Mouse (Mus musculus) stomach, embryonic 14.5 days (tissue): ENCODE results near the gene Ism2. TPM values are rescaled to one million over a fixed set of nuclear protein-coding genes. Genes with fewer than 3 reads are reported as not detected.
"Not testable (repeated sequence)": the region's sequence is repeated elsewhere in the genome, so short reads cannot be mapped to it uniquely, and the experiment has no call there.

Source experiments
- ATAC-seq: fragments of 200-750 bp; cut with Nextera tagmentation; 2 replicates; pipeline ENCODE4 v1.8.0; 2017; ENCODE audit warnings: low read depth, moderate TSS enrichment; ENCODE audit not compliant: insufficient number of reproducible peaks, insufficient read depth, low FRiP score
- H3K27ac ChIP-seq: fragments of 300-500 bp; sonication (generic); 2 replicates; pipeline ENCODE4 v1.5.1; 2014; ENCODE audit warnings: mild to moderate bottlenecking, low read length, moderate library complexity, mixed read lengths
- H3K27me3 ChIP-seq: fragments of 300-500 bp; sonication (generic); 2 replicates; pipeline ENCODE4 v1.6.1; 2014; ENCODE audit warnings: low read length, control low read depth, mixed read lengths; ENCODE audit not compliant: control insufficient read depth, insufficient read depth
- H3K36me3 ChIP-seq: fragments of 300-500 bp; sonication (generic); 2 replicates; pipeline ENCODE4 v1.6.1; 2014; ENCODE audit warnings: mild to moderate bottlenecking, control low read depth, low read length, moderate library complexity, mixed read lengths; ENCODE audit not compliant: control insufficient read depth, insufficient read depth
- H3K4me1 ChIP-seq: fragments of 300-500 bp; sonication (generic); 2 replicates; pipeline ENCODE4 v1.6.1; 2014; ENCODE audit warnings: low read length, control low read depth, mixed read lengths; ENCODE audit not compliant: control insufficient read depth, insufficient read depth
- H3K4me2 ChIP-seq: fragments of 300-500 bp; sonication (generic); replicated peaks from 2 replicates; pipeline ENCODE4 v1.6.1; 2014; ENCODE audit warnings: low read depth, low read length, control low read depth
- H3K4me3 ChIP-seq: fragments of 300-500 bp; sonication (generic); 2 replicates; pipeline ENCODE4 v1.5.1; 2014; ENCODE audit warnings: low read depth, low read length, control low read depth
- H3K9ac ChIP-seq: fragments of 300-500 bp; sonication (generic); replicated peaks from 2 replicates; pipeline ENCODE4 v1.6.1; 2014; ENCODE audit warnings: low read depth, mild to moderate bottlenecking, control low read depth, low read length, moderate library complexity, mixed read lengths
- H3K9me3 ChIP-seq: fragments of 300-500 bp; sonication (generic); 2 replicates; pipeline ENCODE4 v1.6.1; 2016; ENCODE audit warnings: low read depth, low read length, control low read depth; ENCODE audit not compliant: control insufficient read depth
- WGBS: fragments of 180-500 bp; shearing (Covaris S2); extraction: QIAGEN DNeasy Blood & Tissue Kit; methylation state at CpG from one replicate; pipeline ENCODE4 v1.1.7; 2014; 5-methylcytosine and 5-hydroxymethylcytosine counted together
- polyA plus RNA-seq: library from polyadenylated mRNA; unstranded; fragments of >200 nt; fragmentation: Nextera tagmentation; extraction: Ambion mirVana; gene quantifications from 2 replicates; pipeline ENCODE4 v1.2.1, GENCODE M21; 2014

Gene Ism2
- polyA plus RNA-seq, 1 experiment from 2014 or later: 0.29 TPM

GRCm38 (mm10) chr12:87284268-87284667 lies 15.2 kb downstream of the Ism2 start:
- no peak for ATAC-seq
- WGBS: 71% methylated on average over 4 of the region's 4 CpGs
- H3K4me1 ChIP-seq: no peaks in the 10 kb centered on the region
- no peak overlapping the region for H3K9ac ChIP-seq
- no peaks in the 10 kb centered on the region for H3K36me3 ChIP-seq
- H3K9me3 ChIP-seq: no peaks in the 10 kb centered on the region
- no peaks in the 10 kb centered on the region for H3K27me3 ChIP-seq
- H3K27ac ChIP-seq: no peak overlapping the region
- H3K4me3 ChIP-seq: no peak overlapping the region
- no peak overlapping the region for H3K4me2 ChIP-seq

- Histone ChIP-seq H3K27ac (no peak overlapping the region), H3K27me3 (no peaks in the 10 kb centered on the region), H3K9ac (no peak overlapping the region), H3K4me2 (no peak overlapping the region), H3K4me1 (no peaks in the 10 kb centered on the region), H3K9me3 (no peaks in the 10 kb centered on the region), H3K36me3 (no peaks in the 10 kb centered on the region), H3K4me3 (no peak overlapping the region)
- ATAC-seq: no peak
- 72% methylated on average over 7 of the region's 7 CpGs for WGBS
These were observed 15.8 kb downstream of the Ism2 start for GRCm38 (mm10) chr12:87283706-87284105.

- H3K27me3 ChIP-seq: no peaks in the 10 kb centered on the region
- no peaks in the 10 kb centered on the region for H3K36me3 ChIP-seq
- 96% methylated on average over 4 of the region's 4 CpGs for WGBS
- H3K9ac ChIP-seq: no peak overlapping the region
- 0 out of 2 replicates have a peak, but pooled peaks cover 5% of the 10 kb centered on the region for H3K4me1 ChIP-seq
- no peak overlapping the region for H3K27ac ChIP-seq
- ATAC-seq: no peak
- H3K9me3 ChIP-seq: no peaks in the 10 kb centered on the region
- H3K4me2 ChIP-seq: no peak overlapping the region
- H3K4me3 ChIP-seq: no peak overlapping the region
These were observed 16.8 kb downstream of the Ism2 start for GRCm38 (mm10) chr12:87282743-87283142.

GRCm38 (mm10) chr12:87281766-87282165 lies 17.7 kb downstream of the Ism2 start:
- H3K9ac ChIP-seq: no peak overlapping the region
- no peak overlapping the region for H3K4me3 ChIP-seq
- H3K9me3 ChIP-seq: no peaks in the 10 kb centered on the region
- 0 out of 2 replicates have a peak, but pooled peaks cover under 1% of the 10 kb centered on the region for H3K36me3 ChIP-seq
- ATAC-seq: no peak
- 0 out of 2 replicates have a peak, but pooled peaks cover 5% of the 10 kb centered on the region for H3K4me1 ChIP-seq
- H3K4me2 ChIP-seq: no peak overlapping the region
- H3K27ac ChIP-seq: no peak overlapping the region
- H3K27me3 ChIP-seq: no peaks in the 10 kb centered on the region
- WGBS: 82% methylated on average over 1 of the region's 1 CpGs

- WGBS: 51% methylated on average over 14 of the region's 14 CpGs
- Histone ChIP-seq H3K4me1 (0 out of 2 replicates have a peak, but pooled peaks cover 5% of the 10 kb centered on the region), H3K9me3 (no peaks in the 10 kb centered on the region), H3K36me3 (peaks cover 16% of the 10 kb centered on the region), H3K9ac (no peak overlapping the region), H3K27ac (no peak overlapping the region), H3K4me2 (no peak overlapping the region), H3K27me3 (no peaks in the 10 kb centered on the region), H3K4me3 (no peak overlapping the region)
- no peak for ATAC-seq
These were observed 19.6 kb downstream of the Ism2 start for GRCm38 (mm10) chr12:87279879-87280278.

- ATAC-seq: no peak
- Histone ChIP-seq H3K9me3 (no peaks in the 10 kb centered on the region), H3K4me1 (0 out of 2 replicates have a peak, but pooled peaks cover 5% of the 10 kb centered on the region), H3K36me3 (peaks cover 21% of the 10 kb centered on the region), H3K9ac (no peak overlapping the region), H3K27ac (no peak overlapping the region), H3K27me3 (no peaks in the 10 kb centered on the region), H3K4me2 (no peak overlapping the region), H3K4me3 (no peak overlapping the region)
- WGBS: 43% methylated on average over 3 of the region's 3 CpGs
These were observed 20.2 kb downstream of the Ism2 start for GRCm38 (mm10) chr12:87279350-87279749.

- 13% methylated on average over 6 of the region's 6 CpGs for WGBS
- Histone ChIP-seq H3K36me3 (peaks cover 30% of the 10 kb centered on the region), H3K27me3 (no peaks in the 10 kb centered on the region), H3K4me3 (no peak overlapping the region), H3K27ac (no peak overlapping the region), H3K9me3 (no peaks in the 10 kb centered on the region), H3K4me2 (peak overlapping the region; percentile 16; the same call in 1 of the 2 replicates), H3K4me1 (0 out of 2 replicates have a peak, but pooled peaks cover 5% of the 10 kb centered on the region), H3K9ac (no peak overlapping the region)
- peak; percentile 49; the same call in 1 of the 2 replicates for ATAC-seq
These were observed 21.3 kb downstream of the Ism2 start for GRCm38 (mm10) chr12:87278118-87278730.

GRCm38 (mm10) chr12:87277251-87277650 lies 22.3 kb downstream of the Ism2 start:
- not testable (repeated sequence) for H3K9me3 ChIP-seq, H3K27ac ChIP-seq, H3K27me3 ChIP-seq, ATAC-seq, H3K4me2 ChIP-seq, H3K4me3 ChIP-seq, H3K4me1 ChIP-seq, H3K9ac ChIP-seq
- peaks cover 40% of the 10 kb centered on the region for H3K36me3 ChIP-seq
- WGBS: 82% methylated on average over 4 of the region's 4 CpGs
